Mouse (Mus musculus) layer of hippocampus, adult 2 months (tissue): ENCODE measurements around the gene Rapgef5. TPM values are rescaled to one million over a fixed set of nuclear protein-coding genes. Genes with fewer than 3 reads are reported as not detected.

ENCODE experiments used
- DNase-seq, 2 experiments: peaks; one replicate each; pipeline ENCODE4 v3.0.0; 2022; ENCODE audit warnings: low spot score in 2 of 2
- H3K27ac ChIP-seq: fragments of 200-600 bp; 2 replicates; pipeline ENCODE4 v1.8.1; 2022
- H3K4me3 ChIP-seq: fragments of 200-600 bp; 2 replicates; pipeline ENCODE4 v1.8.1; 2022; ENCODE audit warnings: mild to moderate bottlenecking
- CTCF ChIP-seq: fragments of 200-600 bp; conservative IDR thresholded peaks from 2 replicates; pipeline ENCODE4 v1.8.1; 2022; ENCODE audit warnings: antibody characterized with exemption, mild to moderate bottlenecking, moderate library complexity
- total RNA-seq, 2 experiments: library from RNA; stranded (reverse); gene quantifications; 2 replicates each; pipeline ENCODE4 v1.2.3; 2021

Gene Rapgef5
- total RNA-seq, 2 experiments from 2014 or later = 202 to 211 TPM

GRCm38 (mm10) chr12:117592583-117592982, 76.3 kb downstream of the Rapgef5 start:
- no peak overlapping the region for H3K4me3 ChIP-seq
- no peak overlapping the region for H3K27ac ChIP-seq
- DNase-seq = no peak
- TF ChIP-seq CTCF = no peak

- Histone ChIP-seq H3K4me3 (no peak overlapping the region), H3K27ac (no peak overlapping the region)
- DNase-seq = no peak
- TF ChIP-seq CTCF = no peak
Measured at GRCm38 (mm10) chr12:117595179-117595578, 78.9 kb downstream of the Rapgef5 start.

GRCm38 (mm10) chr12:117598190-117598589, 81.9 kb downstream of the Rapgef5 start:
- no peak overlapping the region for H3K27ac ChIP-seq
- no peak for TF ChIP-seq CTCF

GRCm38 (mm10) chr12:117605966-117606365, 89.7 kb downstream of the Rapgef5 start:
- H3K27ac ChIP-seq = no peak overlapping the region
- TF ChIP-seq CTCF = no peak
- DNase-seq = no peak
- H3K4me3 ChIP-seq = no peak overlapping the region

More at GRCm38 (mm10) chr12:117598190-117598589, 81.9 kb downstream of the Rapgef5 start:
- no peak overlapping the region for H3K4me3 ChIP-seq
- DNase-seq = no peak

- TF ChIP-seq CTCF = no peak
- no peak overlapping the region for H3K4me3 ChIP-seq
- DNase-seq = no peak
- H3K27ac ChIP-seq = no peak overlapping the region
Measured at GRCm38 (mm10) chr12:117612715-117613114, 96.4 kb downstream of the Rapgef5 start.

GRCm38 (mm10) chr12:117619523-117620023, 103.3 kb downstream of the Rapgef5 start:
- no peak for TF ChIP-seq CTCF
- no peak for DNase-seq
- Histone ChIP-seq H3K27ac (no peak overlapping the region), H3K4me3 (no peak overlapping the region)

- DNase-seq = no peak
- no peak overlapping the region for H3K27ac ChIP-seq
- TF ChIP-seq CTCF = no peak
- no peak overlapping the region for H3K4me3 ChIP-seq
Measured at GRCm38 (mm10) chr12:117622972-117623371, 106.7 kb downstream of the Rapgef5 start.

GRCm38 (mm10) chr12:117627311-117627710, 111.0 kb downstream of the Rapgef5 start:
- no peak for TF ChIP-seq CTCF
- peak in 1 of 2 experiments; percentile 44 for DNase-seq
- H3K27ac ChIP-seq = no peak overlapping the region
- H3K4me3 ChIP-seq = no peak overlapping the region

GRCm38 (mm10) chr12:117628321-117629093, 112.2 kb downstream of the Rapgef5 start:
- Histone ChIP-seq H3K27ac (peak overlapping the region; percentile 6), H3K4me3 (no peak overlapping the region)
- TF ChIP-seq CTCF = no peak
- no peak for DNase-seq

- peak; percentile 17 for TF ChIP-seq CTCF
- peak overlapping the region; percentile 76 for H3K27ac ChIP-seq
- no peak for DNase-seq
Measured at GRCm38 (mm10) chr12:117632133-117632532, 115.9 kb downstream of the Rapgef5 start.

GRCm38 (mm10) chr12:117636139-117636772, 120.0 kb downstream of the Rapgef5 start:
- no peak for DNase-seq
- peak overlapping the region; percentile 65 for H3K27ac ChIP-seq
- H3K4me3 ChIP-seq = no peak overlapping the region
- no peak for TF ChIP-seq CTCF

More at GRCm38 (mm10) chr12:117632133-117632532, 115.9 kb downstream of the Rapgef5 start:
- no peak overlapping the region for H3K4me3 ChIP-seq

- Histone ChIP-seq H3K27ac (peak overlapping the region; percentile 65), H3K4me3 (no peak overlapping the region)
- TF ChIP-seq CTCF = no peak
- peak in 1 of 2 experiments; percentile 42 for DNase-seq
Measured at GRCm38 (mm10) chr12:117636969-117637368, 120.7 kb downstream of the Rapgef5 start.

- no peak for TF ChIP-seq CTCF
- DNase-seq = no peak
- Histone ChIP-seq H3K27ac (no peak overlapping the region), H3K4me3 (no peak overlapping the region)
Measured at GRCm38 (mm10) chr12:117638833-117639232, 122.6 kb downstream of the Rapgef5 start.
